Comparison of ENCODE assay signal across 22 mouse cellular contexts in the genomic region with DNA sequence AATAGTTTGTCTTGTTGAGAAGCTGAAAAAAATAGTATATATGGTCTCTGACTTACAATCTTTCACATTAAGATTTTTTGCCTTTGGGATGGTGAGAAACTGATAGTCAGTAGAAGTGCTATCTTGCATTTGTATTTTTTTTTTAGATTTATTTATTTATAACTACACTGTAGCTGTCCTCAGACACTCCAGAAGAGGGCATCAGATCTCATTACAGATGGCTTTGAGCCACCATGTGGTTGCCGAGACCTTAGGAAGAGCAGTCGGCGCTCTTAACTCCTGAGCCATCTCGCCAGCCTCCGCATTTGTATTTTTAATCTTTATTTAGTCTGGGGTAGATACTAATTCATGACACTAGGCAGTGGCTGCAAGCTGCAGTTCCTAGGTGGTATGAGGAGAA. TPM values are rescaled to one million over a fixed set of nuclear protein-coding genes. Genes with fewer than 3 reads are reported as not detected.
DNase-seq lines count a peak whose midpoint lies in the region; ATAC-seq and TF ChIP-seq lines count a peak whose summit lies in the region.
"Had no signal": no experiment of that assay in that cellular context is flagged by ENCODE, and none has a peak within 500 bp of the region (broad histone marks: within the 10 kb centered on the region; RNA-seq: fewer than 3 reads in every experiment).

No protein-coding gene starts in this region.

- TF ChIP-seq POLR2A in MEL (IDR thresholded peaks at IDR 0.05; ENCODE audit: control insufficient read depth in 1 of 2, insufficient read depth in 1 of 2, low read depth in 1 of 2, low read length in 2 of 2, poor library complexity in 1 of 2) = no peak

- peaks cover 18 to 30% of the 10 kb centered on the region in 2 experiments for H3K36me3 ChIP-seq in MEL (ENCODE audit: control insufficient read depth in 1 of 2, insufficient read depth in 2 of 2, low read length in 2 of 2)
- H3K36me3 ChIP-seq in liver, embryonic 14.5 days (replicated peaks; ENCODE audit: control insufficient read depth, insufficient read depth, low read depth) = peaks cover 4% of the 10 kb centered on the region
- H3K36me3 ChIP-seq in intestine, embryonic 16.5 days (ENCODE audit: control insufficient read depth, insufficient read depth, low read length) = peaks cover 3% of the 10 kb centered on the region

- intact Hi-C loops in gastrocnemius, adult 2 months (cut with DNase I) = no loop called here
- intact Hi-C loops in gastrocnemius, postnatal 36 days (cut with DNase I) = no loop called here

- peak overlapping the region; percentile 33 for H3K4me2 ChIP-seq in liver, embryonic 14.5 days (ENCODE audit: low read depth)
- no peak overlapping the region for H3K4me2 ChIP-seq in intestine, embryonic 16.5 days (ENCODE audit: low read depth, low read length)
- H3K4me2 ChIP-seq: embryonic facial prominence, embryonic 13.5 days; neural tube, embryonic 12.5 days had no signal

- peak; percentile 44 for TF ChIP-seq CTCF in gastrocnemius, adult 2 months (IDR thresholded peaks at IDR 0.05)
- peak in 2 of 3 experiments; percentile 6 to 35; a peak in 2 of 6 replicates for TF ChIP-seq CTCF in MEL (IDR thresholded peaks at IDR 0.05 in 2 of 3, conservative IDR thresholded peaks at IDR 0.05 in 1 of 3; ENCODE audit: control insufficient read depth in 1 of 3, insufficient read depth in 1 of 3, low read depth in 2 of 3, low read length in 3 of 3, poor library complexity in 1 of 3, severe bottlenecking in 1 of 3)
- TF ChIP-seq CTCF in liver, embryonic 14.5 days (IDR thresholded peaks at IDR 0.05; ENCODE audit: low read depth) = peak; percentile 40

- no peak for TF ChIP-seq EP300 in MEL (IDR thresholded peaks at IDR 0.05; ENCODE audit: low read depth in 1 of 2, low read length in 2 of 2)
- no peak for TF ChIP-seq EP300 in liver, embryonic 14.5 days (IDR thresholded peaks at IDR 0.05; ENCODE audit: low read depth)

- WGBS in liver, embryonic 14.5 days (ENCODE audit: insufficient replicate concordance) = 41% methylated on average over 5 of the region's 5 CpGs
- WGBS in intestine, embryonic 16.5 days = 84% methylated on average over 5 of the region's 5 CpGs

- peaks cover 6 to 18% of the 10 kb centered on the region in 2 experiments for H3K4me1 ChIP-seq in MEL (ENCODE audit: control insufficient read depth in 1 of 2, insufficient read depth in 2 of 2, low read length in 2 of 2)
- peaks cover 17 to 18% of the 10 kb centered on the region in 2 experiments for H3K4me1 ChIP-seq in liver, embryonic 14.5 days (replicated peaks; ENCODE audit: control insufficient read depth in 2 of 2, insufficient read depth in 2 of 2, low read length in 1 of 2)
- H3K4me1 ChIP-seq in intestine, embryonic 16.5 days (ENCODE audit: control insufficient read depth, insufficient read depth, low read length) = peaks cover 12% of the 10 kb centered on the region
- H3K4me1 ChIP-seq: neural tube, embryonic 12.5 days had no signal

- H3K27me3 ChIP-seq in MEL (ENCODE audit: control insufficient read depth in 1 of 2, insufficient read depth in 2 of 2, low read length in 2 of 2) = no peaks in the 10 kb centered on the region
- H3K27me3 ChIP-seq in liver, embryonic 14.5 days (ENCODE audit: control insufficient read depth, insufficient read depth, low read length) = no peaks in the 10 kb centered on the region
- no peaks in the 10 kb centered on the region for H3K27me3 ChIP-seq in intestine, embryonic 16.5 days (replicated peaks; ENCODE audit: control insufficient read depth, insufficient read depth, low read length)
- H3K27me3 ChIP-seq: embryonic facial prominence, embryonic 13.5 days; megakaryocyte, embryonic 14.5 days; neural tube, embryonic 12.5 days had no signal

- no peak for TF ChIP-seq RAD21 in MEL (IDR thresholded peaks at IDR 0.05; ENCODE audit: low read depth, low read length)

- no peak for ATAC-seq in liver, embryonic 14.5 days (ENCODE audit: insufficient read depth)
- no peak for ATAC-seq in intestine, embryonic 16.5 days
- ATAC-seq: activated CD4-positive, CD25-positive, alpha-beta regulatory T cell, adult 4 months; forebrain, postnatal 0 days; hindbrain, postnatal 0 days had no signal

- DNase-seq in gastrocnemius, adult 2 months = peak; percentile 72
- DNase-seq in gastrocnemius, postnatal 36 days = no peak
- peak; percentile 63 for DNase-seq in A20 (ENCODE audit: low read depth, low spot score)
- peak; percentile 64 for DNase-seq in MEL (ENCODE audit: low read depth, low spot score)
- no peak for DNase-seq in liver, embryonic 14.5 days (ENCODE audit: low read depth in 3 of 3, low spot score in 3 of 3)
- no peak for DNase-seq in layer of hippocampus, postnatal 36 days
- no peak for DNase-seq in layer of hippocampus, adult 9-11 months
- DNase-seq: adrenal gland, postnatal 14 days; cerebellum, adult 8-10 months; forebrain, postnatal 0 days; kidney, adult 2 months; kidney, postnatal 25 days; lung, postnatal 14 days; thymus, postnatal 14 days had no signal

- peak overlapping the region; percentile 38; the same call in 1 of the 2 replicates for H3K4me3 ChIP-seq in gastrocnemius, adult 2 months
- peak overlapping the region in 1 of 2 experiments; percentile 36; a peak in 2 of 4 replicates for H3K4me3 ChIP-seq in MEL (ENCODE audit: control insufficient read depth in 1 of 2, insufficient read depth in 1 of 2, low read depth in 2 of 2, low read length in 2 of 2)
- H3K4me3 ChIP-seq in liver, embryonic 14.5 days (ENCODE audit: insufficient read depth in 1 of 2, low read depth in 2 of 2, low read length in 2 of 2) = no peak overlapping the region
- H3K4me3 ChIP-seq in intestine, embryonic 16.5 days (ENCODE audit: low read length) = no peak overlapping the region
- H3K4me3 ChIP-seq: embryonic facial prominence, embryonic 13.5 days; megakaryocyte, embryonic 14.5 days; neural tube, embryonic 12.5 days had no signal

- no peaks in the 10 kb centered on the region for H3K9me3 ChIP-seq in MEL (replicated peaks; ENCODE audit: insufficient read depth, low read length)
- no peaks in the 10 kb centered on the region for H3K9me3 ChIP-seq in liver, embryonic 14.5 days (ENCODE audit: control insufficient read depth, low read length)
- no peaks in the 10 kb centered on the region for H3K9me3 ChIP-seq in intestine, embryonic 16.5 days (ENCODE audit: control insufficient read depth, low read length)
- H3K9me3 ChIP-seq: embryonic facial prominence, embryonic 13.5 days; neural tube, embryonic 12.5 days had no signal

- peak overlapping the region; percentile 72 for H3K27ac ChIP-seq in gastrocnemius, adult 2 months
- no peak overlapping the region for H3K27ac ChIP-seq in MEL (ENCODE audit: control insufficient read depth, low read depth, low read length)
- no peak overlapping the region for H3K27ac ChIP-seq in liver, embryonic 14.5 days
- no peak overlapping the region for H3K27ac ChIP-seq in intestine, embryonic 16.5 days (ENCODE audit: low read length)
- H3K27ac ChIP-seq: embryonic facial prominence, embryonic 13.5 days; hindbrain, postnatal 0 days; neural tube, embryonic 12.5 days; stomach, postnatal 0 days had no signal

- H3K79me2 ChIP-seq in MEL (ENCODE audit: control insufficient read depth, insufficient read depth, low read length, poor library complexity) = peaks cover 54% of the 10 kb centered on the region

- H3K9ac ChIP-seq in MEL (ENCODE audit: control insufficient read depth, low read depth, low read length, poor library complexity, severe bottlenecking) = peak overlapping the region; percentile 46
- no peak overlapping the region for H3K9ac ChIP-seq in liver, embryonic 14.5 days (replicated peaks)
- no peak overlapping the region for H3K9ac ChIP-seq in intestine, embryonic 16.5 days (ENCODE audit: low read depth, low read length)
- H3K9ac ChIP-seq: embryonic facial prominence, embryonic 13.5 days; forebrain, postnatal 0 days; neural tube, embryonic 12.5 days had no signal

TF ChIP-seq in MEL, 35 proteins besides CTCF, POLR2A, EP300 and RAD21 (continues in another document):
- TF ChIP-seq GATA1 (IDR thresholded peaks at IDR 0.05; ENCODE audit: low read depth, low read length) (peak; percentile 21; the same call in 1 of the 2 replicates), NRF1 (IDR thresholded peaks at IDR 0.05; ENCODE audit: insufficient read depth, low read depth, low read length, poor library complexity, severe bottlenecking) (no peak), TCF12 (IDR thresholded peaks at IDR 0.05; ENCODE audit: low read depth, low read length) (0 out of 2 replicates have a peak, but pooled peaks have one; percentile 15), TAL1 (IDR thresholded peaks at IDR 0.05; ENCODE audit: low read length) (no peak)

RNA-seq across cellular contexts. Expression of a gene that starts 3.2 kb away (rescaled TPM):
- total RNA-seq in gastrocnemius, adult 2 months (2021) = 1 to 10 TPM; 3.0 to 3.4 TPM
- total RNA-seq in gastrocnemius, postnatal 36 days (2021) = 1 to 10 TPM; 2.4 to 2.6 TPM
- total RNA-seq in MEL (2012; rRNA removed) = 4.0 and 4.4 TPM in 2 replicates
- 1 to 10 TPM in 1 of 2 experiments, not detected in 1; 8.3 TPM for polyA plus RNA-seq in MEL (2012; ENCODE audit: insufficient read depth in 1 of 2, insufficient read length in 2 of 2, low read depth in 1 of 2, low replicate concordance in 2 of 2, missing spikeins in 1 of 2)
- polyA plus RNA-seq in liver, embryonic 14.5 days (2012; rRNA removed) = 0.80 and 1.7 TPM in 2 replicates
- polyA plus RNA-seq in liver, embryonic 14.5 days (2014; fragmentation: Nextera tagmentation; extraction: Ambion mirVana) = 3.5 and 3.8 TPM in 2 replicates
- 7.2 and 9.9 TPM in 2 replicates for polyA plus RNA-seq in intestine, embryonic 16.5 days (2015; fragmentation: Nextera tagmentation; extraction: Ambion mirVana)
- 1 to 10 TPM; 6.2 to 7.9 TPM for total RNA-seq in layer of hippocampus, postnatal 36 days (2021)

RNA-seq across cellular contexts. Expression of a gene that starts 3.2 kb away (rescaled TPM):
- 10 to 100 TPM; 23.9 to 27.7 TPM for total RNA-seq in gastrocnemius, adult 2 months (2021)
- total RNA-seq in gastrocnemius, postnatal 36 days (2021) = 10 to 100 TPM; 18.6 to 22.6 TPM
- 70.7 and 81.2 TPM in 2 replicates for total RNA-seq in MEL (2012; rRNA removed)
- polyA plus RNA-seq in MEL (2012; ENCODE audit: insufficient read depth in 1 of 2, insufficient read length in 2 of 2, low read depth in 1 of 2, low replicate concordance in 2 of 2, missing spikeins in 1 of 2) = 10 to 100 TPM in 1 of 2 experiments, not detected in 1; 52.6 TPM
- polyA plus RNA-seq in liver, embryonic 14.5 days (2012; rRNA removed) = 15.2 and 21.1 TPM in 2 replicates
- 38.2 and 41.4 TPM in 2 replicates for polyA plus RNA-seq in liver, embryonic 14.5 days (2014; fragmentation: Nextera tagmentation; extraction: Ambion mirVana)
- polyA plus RNA-seq in intestine, embryonic 16.5 days (2015; fragmentation: Nextera tagmentation; extraction: Ambion mirVana) = 54.2 and 59.2 TPM in 2 replicates
- 10 to 100 TPM; 17.5 to 20.0 TPM for total RNA-seq in layer of hippocampus, postnatal 36 days (2021)

RNA-seq across cellular contexts. Expression of a gene that starts 36.1 kb away (rescaled TPM):
- total RNA-seq in gastrocnemius, adult 2 months (2021) = under 1 TPM; 0.15 to 0.17 TPM
- total RNA-seq in gastrocnemius, postnatal 36 days (2021) = under 1 TPM; 0.18 to 0.25 TPM
- total RNA-seq in MEL (2012; rRNA removed) = 11.7 and 18.3 TPM in 2 replicates
- polyA plus RNA-seq in MEL (2012; ENCODE audit: insufficient read depth in 1 of 2, insufficient read length in 2 of 2, low read depth in 1 of 2, low replicate concordance in 2 of 2, missing spikeins in 1 of 2) = 10 to 100 TPM in 1 of 2 experiments, not detected in 1; 14.7 TPM
- polyA plus RNA-seq in liver, embryonic 14.5 days (2012; rRNA removed) = 7.0 and 9.3 TPM in 2 replicates
- polyA plus RNA-seq in liver, embryonic 14.5 days (2014; fragmentation: Nextera tagmentation; extraction: Ambion mirVana) = 21.6 and 28.5 TPM in 2 replicates
- 0.21 and 0.71 TPM in 2 replicates for polyA plus RNA-seq in intestine, embryonic 16.5 days (2015; fragmentation: Nextera tagmentation; extraction: Ambion mirVana)
- total RNA-seq in layer of hippocampus, postnatal 36 days (2021) = under 1 TPM; 0.35 to 0.91 TPM
- total RNA-seq: hindbrain, postnatal 0 days; monocyte, adult 5-6 weeks had no signal
- polyA plus RNA-seq: activated CD4-positive, CD25-positive, alpha-beta regulatory T cell, adult 4 months had no signal

Comparison
In these comparisons a context has a peak if more than half of its experiments do, and no peak if none do; other contexts are left out.
1. DNase-seq: peak in gastrocnemius, adult 2 months (single experiment), A20 (single experiment) and MEL (single experiment); none in gastrocnemius, postnatal 36 days (0 of 2), liver, embryonic 14.5 days (0 of 3), layer of hippocampus, postnatal 36 days (0 of 2) and layer of hippocampus, adult 9-11 months (single experiment).
2. Peak in every context shown above with its lines, with median percentiles within 50 percentile points of each other: CTCF ChIP-seq.